Mouse (Mus musculus) heart, postnatal 4 days (tissue): ENCODE data around the gene Chtop. TPM values are rescaled to one million over a fixed set of nuclear protein-coding genes. Genes with fewer than 3 reads are reported as not detected.
A peak's percentile ranks its signal among the peaks of the same experiment; 100 is the strongest.

Experiments
- DNase-seq: peaks from one replicate; pipeline ENCODE4 v3.0.0; 2021
- total RNA-seq, 2 experiments: library from RNA; stranded (reverse); gene quantifications; 2 replicates each; pipeline ENCODE4 v1.2.3; 2021

Chtop gene
- total RNA-seq = 100 to 1,000 TPM; 140 to 143 TPM

DNA sequence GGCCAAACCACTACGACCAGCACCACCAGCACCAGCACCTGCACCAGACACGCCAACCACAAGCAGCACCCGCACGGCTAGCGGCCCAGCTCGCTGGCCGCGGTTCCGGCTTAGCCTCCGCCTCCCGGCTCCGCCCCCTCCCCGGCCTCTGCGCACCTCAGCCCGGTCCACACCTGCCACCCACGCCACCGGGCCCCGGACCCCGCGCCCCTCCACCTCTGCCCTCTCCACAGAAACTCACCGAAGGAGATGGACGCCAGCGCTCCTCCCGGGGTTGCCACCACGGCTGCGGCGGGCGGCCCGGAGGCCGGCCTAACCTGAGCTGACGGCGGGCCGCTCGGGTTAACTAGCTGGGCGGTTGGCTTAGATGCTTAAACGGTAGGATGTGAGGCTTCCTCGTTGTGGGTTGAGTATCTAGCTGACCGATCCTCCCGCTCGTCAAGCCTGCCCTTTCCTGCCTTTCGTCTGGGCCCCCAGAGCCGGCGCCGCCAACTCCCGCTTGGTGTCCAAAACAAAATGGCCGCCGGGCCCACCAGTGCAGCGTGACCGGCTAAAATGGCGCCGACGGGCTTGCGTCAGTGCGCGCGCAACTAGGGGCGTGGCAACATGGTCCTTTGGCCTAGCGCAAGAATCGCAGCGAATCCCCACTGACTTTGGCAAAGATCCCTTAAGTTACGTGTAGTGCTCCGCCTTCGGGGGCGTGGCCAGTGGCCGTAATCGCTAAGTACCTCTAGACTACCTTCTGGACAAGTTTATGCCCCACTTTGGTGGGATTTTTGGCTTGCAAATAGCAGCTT, at the start of gene Chtop:
Chtop (minus strand) TSS at position 549 of the 797 bp plus-strand sequence.
- peak; percentile 100 for DNase-seq

DNA sequence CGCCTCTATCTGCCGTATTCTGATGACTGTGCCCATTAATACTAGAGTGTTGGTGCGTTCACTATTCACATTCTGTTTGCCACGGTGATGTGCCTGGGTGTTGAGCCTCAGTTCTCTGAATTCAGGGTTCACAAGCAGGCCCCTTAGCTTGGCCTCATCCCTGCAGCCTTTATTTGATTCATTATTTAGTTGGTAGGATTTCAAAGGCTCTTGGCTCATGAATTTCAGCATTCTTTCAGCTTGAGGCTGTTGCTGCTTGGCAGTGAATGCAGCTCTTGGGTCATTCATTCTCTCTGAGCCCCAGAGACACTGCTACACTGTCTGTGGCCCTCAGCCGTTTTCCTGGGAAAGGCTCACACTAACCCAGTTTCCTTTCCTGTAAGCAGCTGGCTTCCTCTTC, 46.7 kb upstream of the Chtop start:
- DNase-seq = peak; percentile 44

DNA sequence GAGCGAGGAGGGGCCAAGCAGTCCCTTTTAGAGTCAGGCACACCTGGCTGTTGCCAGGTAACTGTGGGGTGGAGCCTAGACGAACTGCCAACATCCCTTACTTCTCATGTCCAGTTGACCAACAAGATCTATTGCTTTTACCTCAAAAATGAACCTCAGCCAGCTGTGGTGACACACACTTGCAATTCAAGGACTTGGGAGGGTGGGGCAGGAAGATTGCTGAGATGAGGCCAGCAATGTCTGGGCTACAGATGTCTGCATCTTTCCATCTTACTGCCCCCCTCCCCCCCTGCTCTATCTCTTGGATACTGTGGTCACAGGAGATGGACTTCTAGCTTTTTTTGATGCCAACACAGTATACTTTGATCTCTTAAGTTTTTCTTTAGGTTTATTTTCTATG, 42.9 kb upstream of the Chtop start:
- no peak for DNase-seq

DNA sequence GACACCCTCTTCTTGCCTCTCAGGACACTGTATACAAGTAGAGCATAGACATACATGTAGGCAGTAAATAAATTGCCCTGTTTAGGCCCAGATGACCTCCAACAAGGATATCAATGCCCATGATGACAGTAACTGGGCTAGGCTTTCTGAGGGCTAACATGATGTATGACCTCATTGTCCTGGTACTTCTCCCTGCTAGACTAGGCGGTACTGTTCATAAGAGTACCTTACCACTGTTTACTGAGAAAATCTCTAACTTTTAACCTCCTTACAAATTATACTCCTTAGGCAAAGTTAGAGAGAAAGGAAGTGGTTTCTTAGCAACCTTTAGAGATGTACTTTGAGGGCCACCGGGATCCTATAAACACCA, 41.1 kb upstream of the Chtop start:
- no peak for DNase-seq

DNA sequence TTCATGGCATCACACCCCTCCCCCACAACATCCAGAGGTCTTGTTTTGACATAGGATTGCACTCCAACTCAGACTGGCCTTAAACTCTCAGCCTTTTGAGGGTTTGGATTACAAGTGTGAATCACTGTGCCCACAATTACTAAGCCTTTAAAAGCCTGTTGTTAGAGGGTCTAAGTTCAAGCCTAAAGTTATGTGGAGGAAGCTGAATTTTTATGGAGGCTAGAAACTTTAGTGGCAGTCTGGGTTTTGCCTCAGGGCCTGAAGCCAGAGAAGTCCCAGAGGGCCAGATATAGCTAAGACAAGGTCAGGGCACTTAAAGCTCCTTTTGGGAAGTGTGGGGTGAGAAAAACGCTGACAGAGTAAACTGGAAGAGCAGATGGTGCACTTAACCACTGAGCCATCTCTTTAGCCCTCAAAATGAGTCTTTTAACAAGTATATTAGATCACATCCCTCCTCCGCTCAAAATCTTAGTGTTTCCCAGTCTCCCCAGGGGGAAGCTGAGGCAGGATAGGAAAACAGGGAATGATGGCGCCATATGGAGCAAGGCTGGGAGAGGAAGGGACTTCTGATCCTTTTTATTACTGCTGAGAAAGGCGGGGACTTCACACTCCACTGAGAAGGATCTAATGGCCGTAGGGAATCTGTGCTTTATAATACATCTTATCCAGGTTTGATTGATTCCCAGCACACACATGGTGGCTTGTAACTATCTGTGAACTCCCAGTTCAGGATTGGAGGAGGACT, 40.5 kb upstream of the Chtop start:
- peak; percentile 29 for DNase-seq

DNA sequence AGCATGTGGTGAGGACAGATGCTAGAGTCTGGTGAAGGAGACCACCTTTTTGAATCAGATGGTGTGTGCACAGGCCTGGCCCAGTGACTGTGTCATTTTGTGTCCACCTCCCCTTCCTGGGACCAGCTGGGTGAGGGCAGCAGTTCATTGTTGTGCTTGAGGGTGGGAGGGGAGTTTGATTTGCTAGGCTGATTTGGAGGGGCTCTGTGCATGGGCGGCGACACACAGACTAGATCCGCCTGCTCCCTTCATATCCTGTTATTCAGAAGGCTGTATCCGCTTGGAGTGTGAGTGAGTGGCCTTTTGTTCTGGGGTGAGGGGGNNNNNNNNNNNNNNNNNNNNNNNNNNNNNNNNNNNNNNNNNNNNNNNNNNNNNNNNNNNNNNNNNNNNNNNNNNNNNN, 31.6 kb upstream of the Chtop start:
- peak; percentile 51 for DNase-seq

DNA sequence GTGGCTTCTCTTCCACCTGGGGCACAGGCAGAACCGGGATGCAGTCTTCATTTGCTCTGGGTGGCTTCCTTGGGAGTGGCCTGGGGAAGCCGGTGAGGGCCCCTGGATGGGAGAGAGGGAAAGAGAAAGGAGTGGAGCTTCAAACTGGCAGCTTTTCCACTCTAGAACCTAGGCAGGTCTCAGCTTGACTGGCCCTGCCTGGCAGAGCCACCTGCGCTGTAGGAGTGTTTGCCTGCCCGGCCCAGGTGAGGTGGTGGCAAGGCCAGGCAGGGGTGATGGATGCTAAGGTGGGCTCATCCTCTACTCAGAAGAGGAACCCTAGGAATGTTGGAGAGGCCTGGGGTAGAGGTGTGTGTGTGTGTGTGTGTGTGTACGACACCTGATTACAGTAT, 28.6 kb upstream of the Chtop start:
- no peak for DNase-seq

DNA sequence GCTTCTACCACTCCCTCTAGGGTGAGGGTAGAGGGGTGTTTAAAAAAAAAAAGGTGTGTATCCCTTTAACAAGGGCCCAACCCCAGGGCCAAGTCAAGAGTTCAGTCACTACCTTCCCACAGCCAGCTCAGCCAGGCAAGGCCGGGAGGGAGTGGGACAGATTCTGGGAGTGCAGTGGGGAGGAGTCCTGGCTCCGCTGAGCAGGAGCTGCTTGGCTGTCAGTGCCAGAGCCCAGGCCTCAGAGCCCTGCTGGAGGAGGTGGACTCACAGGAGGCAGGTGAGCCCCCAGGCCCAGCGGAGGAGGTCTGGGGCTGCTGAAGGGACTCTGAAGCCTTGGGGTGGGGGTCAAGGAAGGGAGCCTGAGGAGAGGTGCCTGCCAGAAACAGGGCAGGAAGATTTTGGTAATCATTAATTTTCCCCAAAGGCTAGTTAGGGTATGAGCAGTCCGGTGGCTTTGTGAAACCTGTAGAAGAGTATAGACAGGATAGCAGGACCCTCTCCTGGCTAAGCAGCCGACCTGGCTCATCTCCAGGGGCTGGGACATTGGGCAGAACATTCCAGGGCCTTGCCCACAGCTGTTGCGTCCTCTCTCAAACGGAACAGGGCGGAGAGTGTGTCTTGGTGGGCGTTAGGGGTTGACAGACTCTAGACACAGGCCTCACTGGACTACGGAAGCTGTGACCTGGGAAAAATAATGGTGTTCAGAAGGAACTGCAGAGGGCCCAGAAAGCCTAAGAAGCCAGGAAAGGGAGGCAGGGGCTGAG, 28.0 kb upstream of the Chtop start, which contains the start of gene S100a16:
S100a16 (plus strand) TSS at position 114 of the 764 bp plus-strand sequence.
- peak; percentile 84 for DNase-seq

DNA sequence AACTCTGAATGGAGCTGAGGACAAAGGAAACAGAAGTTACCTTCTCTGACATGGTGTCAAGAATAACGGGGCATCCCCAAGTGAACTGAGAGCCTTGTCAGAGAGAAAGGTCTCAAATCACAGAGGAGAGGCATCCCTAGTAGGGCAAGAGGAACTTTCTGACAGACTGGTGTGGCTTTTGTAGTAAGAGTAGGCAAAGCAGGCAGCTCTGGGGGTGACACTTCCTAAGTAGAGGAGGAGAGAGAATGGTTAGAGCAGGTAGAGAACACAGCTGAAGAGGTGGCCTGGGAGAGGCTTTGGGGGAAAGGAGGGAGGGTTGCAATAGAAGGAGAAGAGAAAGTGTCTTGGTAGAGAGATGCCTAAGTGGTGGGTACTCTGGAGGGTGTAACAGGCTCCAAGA, 26.1 kb upstream of the Chtop start:
- no peak for DNase-seq

DNA sequence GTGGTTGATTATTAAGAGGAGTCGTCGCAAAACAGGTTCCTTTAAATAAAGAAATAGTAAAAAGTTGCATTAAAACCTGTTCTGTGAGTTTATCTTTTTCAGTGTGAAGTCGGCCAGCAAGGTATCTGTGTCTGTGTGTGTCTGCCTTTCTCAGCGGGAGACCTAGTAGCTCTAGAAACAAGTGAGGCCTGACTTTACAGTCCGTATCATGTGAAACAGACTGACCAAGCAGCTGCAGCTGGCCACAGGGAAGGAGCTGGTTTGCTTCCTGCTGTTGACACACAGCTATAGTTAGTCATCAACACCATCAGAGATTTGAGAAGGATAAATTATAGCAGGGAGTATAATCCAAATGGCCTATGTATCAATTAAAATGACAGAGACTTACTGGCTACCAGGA, 22.4 kb upstream of the Chtop start:
- no peak for DNase-seq

DNA sequence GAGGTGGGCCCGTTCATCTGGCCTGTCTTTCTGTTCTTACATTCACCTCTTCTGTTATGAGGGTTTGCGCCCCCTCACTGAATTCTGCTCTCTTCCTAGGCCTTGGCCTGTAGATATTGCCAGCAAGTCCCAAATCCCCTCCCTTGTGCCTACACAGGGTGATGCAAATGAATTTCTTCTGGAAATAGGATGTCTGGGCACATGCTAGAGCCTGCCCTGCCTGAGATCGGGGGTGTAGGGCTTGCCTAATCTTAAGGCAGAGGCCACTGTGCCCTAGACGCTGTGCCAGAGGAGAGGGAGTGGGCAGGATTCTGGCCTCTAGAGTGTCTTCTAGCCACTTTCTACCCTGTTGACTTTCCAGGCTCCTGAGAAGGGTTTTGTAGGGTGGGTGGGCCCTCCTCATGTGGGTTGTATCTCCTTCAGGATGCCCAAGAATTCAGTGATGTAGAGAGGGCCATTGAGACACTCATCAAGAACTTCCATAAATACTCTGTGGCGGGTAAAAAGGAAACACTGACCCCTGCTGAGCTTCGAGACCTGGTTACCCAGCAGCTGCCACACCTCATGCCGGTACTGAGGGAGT, 18.1 kb upstream of the Chtop start:
- no peak for DNase-seq

DNA sequence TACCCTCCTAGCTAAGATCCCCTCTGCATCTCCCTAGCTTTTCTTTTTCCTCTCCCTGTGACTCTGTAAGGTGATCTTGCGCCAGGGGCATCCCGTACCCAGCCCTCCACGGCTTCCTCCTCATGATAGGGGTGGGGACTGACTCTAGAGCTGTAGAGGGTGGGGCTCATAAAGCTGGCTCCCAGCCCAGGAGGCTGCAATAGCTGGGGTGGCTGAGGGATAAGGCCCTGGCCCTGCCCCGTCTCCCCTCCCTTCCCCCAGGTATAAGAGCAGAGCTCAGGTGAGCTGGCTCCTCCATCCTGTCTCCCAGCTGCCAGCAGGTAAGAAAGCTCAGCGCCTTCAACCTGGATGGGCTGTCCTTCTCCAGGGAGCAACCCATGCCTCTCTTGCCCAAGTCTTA, 17.3 kb upstream of the Chtop start, which contains the start of gene S100a14:
S100a14 (plus strand) TSS at position 277 of the 400 bp plus-strand sequence.
- DNase-seq = no peak

DNA sequence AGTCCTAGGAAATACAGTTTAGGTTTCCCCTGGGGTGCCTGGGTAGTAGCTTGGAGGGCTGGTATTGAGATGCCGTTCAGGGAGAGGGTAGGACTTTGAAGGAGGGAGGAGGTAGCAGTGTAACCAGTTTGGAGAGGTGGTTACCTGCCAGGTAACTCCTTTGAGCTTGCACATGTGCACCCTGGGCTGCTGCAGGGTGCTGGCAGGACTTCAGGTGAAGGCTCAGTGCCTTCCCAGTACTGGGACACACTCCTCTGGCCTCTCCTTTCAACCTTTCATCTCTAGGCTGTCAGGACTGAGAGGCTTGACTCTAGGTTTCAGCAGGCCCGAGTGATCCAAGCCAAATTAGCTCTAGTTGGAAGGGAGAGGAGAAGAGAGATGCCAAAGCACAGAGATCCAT, 16.8 kb upstream of the Chtop start:
- DNase-seq = no peak

DNA sequence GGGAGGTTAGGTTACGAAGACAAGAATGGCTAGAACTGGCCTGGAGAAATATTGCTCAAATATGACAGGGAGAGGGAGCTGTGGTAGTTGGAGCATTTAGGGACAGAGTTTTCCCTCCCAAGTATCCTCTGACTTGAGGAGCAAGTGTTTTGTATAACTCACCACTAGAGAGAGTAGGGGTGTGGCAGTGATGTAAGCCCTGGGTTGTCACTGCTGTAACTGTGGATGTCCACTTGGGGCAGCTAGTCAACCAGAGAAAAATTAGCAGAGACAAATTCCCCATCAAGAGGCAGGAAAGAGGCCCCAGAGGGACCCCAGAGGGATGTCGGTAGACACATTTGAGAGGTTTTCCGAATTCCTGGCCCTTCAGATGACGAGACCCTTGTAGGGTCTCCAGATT, 16.1 kb upstream of the Chtop start:
- DNase-seq = peak; percentile 61

DNA sequence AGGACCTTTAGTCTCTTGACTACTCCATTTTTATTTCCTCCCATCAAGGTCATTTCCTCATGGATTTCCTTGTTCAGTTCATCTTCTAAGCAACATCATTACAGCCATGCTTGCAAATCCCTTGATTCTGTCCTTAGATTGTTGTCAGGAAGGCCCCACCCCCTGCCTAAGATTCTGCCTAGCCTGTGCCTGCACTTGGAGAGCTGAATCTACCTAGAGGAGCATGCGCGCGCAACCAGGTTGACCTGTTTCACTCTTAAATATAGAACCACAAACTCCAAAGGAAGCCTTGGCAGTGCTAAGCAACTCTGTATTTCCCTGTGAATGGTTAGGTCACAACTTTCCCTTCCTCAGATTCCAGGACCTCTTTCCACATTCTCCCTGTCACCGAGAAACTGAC, 8.4 kb upstream of the Chtop start:
- no peak for DNase-seq

DNA sequence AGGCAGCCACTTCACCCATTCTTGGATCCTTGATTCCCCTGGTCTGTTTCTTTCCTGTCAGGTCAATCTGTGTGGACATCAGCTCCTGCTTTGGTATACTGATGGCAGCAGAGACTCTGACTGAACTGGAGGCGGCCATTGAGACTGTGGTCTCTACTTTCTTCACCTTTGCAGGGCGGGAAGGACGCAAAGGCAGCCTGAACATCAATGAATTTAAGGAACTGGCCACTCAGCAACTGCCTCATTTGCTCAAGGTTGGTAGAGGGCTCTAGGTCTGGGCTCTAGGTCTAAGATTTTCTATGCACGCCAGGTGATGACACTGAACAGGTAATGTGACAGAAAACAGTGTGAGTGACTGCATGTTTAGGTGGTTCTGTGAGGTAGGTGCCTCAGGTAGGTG, 6.5 kb upstream of the Chtop start:
- DNase-seq = no peak

DNA sequence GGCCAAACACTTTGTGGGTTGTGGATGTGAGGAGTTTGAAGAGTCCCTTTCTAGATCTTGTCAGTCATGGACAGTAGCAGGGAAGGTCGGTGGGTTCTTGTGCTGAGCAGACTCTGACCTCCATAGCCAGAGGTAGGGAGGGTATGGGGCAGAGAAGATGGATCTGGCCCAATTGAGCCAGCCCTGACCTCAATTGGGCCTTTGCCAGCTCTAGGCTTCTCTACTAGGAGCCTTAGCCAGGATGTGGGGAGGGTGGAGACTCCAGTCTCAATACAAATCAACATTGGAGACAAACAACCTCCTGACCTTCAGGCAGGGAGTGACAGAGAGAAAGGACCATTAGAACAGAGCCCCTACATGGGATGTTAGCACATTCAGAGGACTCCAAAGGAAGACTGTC, 5.9 kb upstream of the Chtop start:
- DNase-seq = peak; percentile 49

DNA sequence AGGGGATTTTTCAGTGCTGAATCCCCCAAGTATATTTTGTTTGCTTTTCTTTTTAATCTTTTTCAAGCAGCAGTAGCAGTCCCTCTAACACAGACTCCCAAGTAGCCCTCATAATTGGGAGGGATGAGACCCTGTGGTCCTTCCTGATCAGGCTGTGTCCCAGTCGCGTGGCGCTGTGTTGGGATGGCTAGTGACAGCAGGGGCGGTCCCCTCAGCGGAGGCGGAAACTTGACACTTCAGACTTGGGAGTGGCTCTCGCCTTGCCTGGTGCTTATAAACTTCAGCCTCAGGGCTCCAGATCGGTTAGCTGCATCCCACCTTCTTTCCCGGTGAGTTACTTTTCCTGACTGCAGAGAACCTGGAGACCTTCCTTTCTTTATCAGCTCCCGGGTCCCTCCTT, 5.4 kb upstream of the Chtop start:
- peak; percentile 80 for DNase-seq

DNA sequence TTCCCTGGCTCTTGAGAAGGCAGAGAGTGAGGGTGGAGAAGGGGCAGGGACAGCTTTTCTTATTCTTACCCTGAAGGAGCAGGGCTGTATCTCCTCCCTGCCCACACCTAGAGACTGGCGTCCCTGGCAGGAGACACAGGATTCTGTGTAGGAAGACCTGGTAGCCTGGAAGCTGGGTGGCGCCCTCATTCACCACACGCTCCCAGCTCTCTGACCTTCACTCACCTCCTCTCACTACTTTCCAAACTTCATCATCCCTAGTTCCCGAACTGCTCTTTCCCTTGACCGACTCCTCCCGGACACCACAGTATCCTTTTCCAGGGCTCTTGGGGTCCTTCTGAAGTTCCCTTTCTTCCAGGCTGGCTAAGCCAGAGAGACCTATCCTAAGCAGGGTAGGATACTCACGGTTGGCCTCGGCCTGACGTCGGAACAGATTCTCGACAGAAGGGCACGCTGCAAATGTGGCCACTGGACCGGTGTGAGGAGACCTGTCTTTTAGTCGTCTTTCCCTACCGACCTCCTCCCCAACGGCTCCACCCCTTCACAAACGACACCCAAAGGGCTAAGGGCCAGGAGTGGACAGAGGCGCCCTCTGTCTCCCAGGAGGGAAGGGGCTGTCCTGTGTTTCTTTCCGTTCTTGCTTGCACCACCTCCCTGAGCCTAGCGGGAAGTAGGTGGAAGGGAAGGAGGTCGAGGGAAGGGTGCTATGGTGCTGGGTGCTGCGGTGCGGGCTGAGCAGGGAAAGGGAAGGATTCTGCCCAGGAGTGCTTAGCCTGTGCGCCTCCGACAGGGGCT, 4.7 kb upstream of the Chtop start, which contains the start of the genes S100a1 and S100a13:
S100a1 (minus strand) TSS at position 597 of the 795 bp plus-strand sequence.
S100a13 (plus strand) TSS at position 640 of the 795 bp plus-strand sequence.
- peak; percentile 80 for DNase-seq

DNA sequence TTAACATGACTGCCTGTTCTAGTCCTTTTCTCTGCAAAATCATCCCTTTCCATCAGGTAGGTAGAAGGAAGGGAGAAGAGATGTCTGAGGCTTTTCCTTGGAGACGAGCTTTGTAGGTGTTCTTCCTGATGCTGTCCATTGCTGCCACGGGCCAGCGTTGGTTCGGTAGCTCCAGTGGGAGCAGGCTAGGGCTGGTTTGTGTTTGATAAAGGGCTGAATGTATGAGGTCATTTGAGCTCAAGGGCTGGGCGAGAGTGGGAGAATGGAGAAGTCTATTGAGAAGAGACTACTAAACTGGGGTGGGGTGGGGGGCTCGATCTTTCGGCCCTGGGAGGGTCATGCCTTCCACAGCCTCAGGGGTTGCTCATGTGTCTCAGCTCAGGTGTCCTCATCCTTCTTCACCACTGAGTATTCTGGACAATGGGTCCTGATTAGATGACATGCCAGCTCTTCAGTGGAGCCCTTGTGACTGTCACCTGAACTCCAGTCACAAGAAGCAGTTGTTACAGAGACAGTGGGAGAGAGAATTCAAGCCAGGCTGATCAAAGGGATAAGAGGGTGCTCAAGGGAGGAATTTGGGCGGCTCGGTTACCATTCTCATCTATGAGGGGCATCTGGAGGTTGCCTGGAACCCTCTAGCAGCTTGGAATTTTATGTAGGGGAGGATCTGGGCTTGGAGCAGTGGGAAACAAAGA, 3.8 kb upstream of the Chtop start:
- no peak for DNase-seq

DNA sequence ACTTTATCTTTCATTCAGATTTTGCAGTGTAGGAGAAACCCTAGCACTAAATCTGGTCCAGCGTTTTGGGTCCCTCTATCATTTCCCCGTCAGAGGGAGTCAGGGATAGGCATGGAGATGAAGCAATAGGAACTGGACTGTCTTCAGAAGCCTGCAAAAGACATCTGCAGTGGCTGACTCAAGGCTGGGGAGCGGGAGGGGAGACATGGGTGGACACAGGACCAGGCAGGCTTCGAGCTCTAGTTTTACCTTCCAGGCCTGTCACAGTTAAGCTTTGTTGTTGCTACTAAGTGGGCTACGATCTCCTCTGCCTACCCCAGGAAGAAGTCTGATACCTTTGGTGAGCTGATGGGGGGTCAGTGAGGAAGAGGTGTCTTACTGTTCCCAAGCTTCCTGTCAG, 3.0 kb upstream of the Chtop start:
- no peak for DNase-seq
